Mouse (Mus musculus) E14TG2a.4 (cell line): ENCODE measurements around the gene Stxbp4.

Experiments
- H3K27me3 ChIP-seq: 2 replicates; pipeline ENCODE4 v1.6.1; 2014; ENCODE audit warnings: low read length, control low read depth; ENCODE audit not compliant: insufficient read depth
- H3K36me3 ChIP-seq: 2 replicates; pipeline ENCODE4 v1.6.1; 2014; ENCODE audit warnings: low read length, control low read depth; ENCODE audit not compliant: insufficient read depth
- H3K4me1 ChIP-seq: replicated peaks from 2 replicates; pipeline ENCODE4 v1.6.1; 2014; ENCODE audit warnings: low read depth, low read length, control low read depth
- H3K4me3 ChIP-seq: replicated peaks from 2 replicates; pipeline ENCODE4 v1.5.1; 2014; ENCODE audit warnings: mild to moderate bottlenecking, low read length
- H3K9me3 ChIP-seq: 2 replicates; pipeline ENCODE4 v1.6.1; 2014; ENCODE audit warnings: low read length, control low read depth
- CTCF ChIP-seq: conservative IDR thresholded peaks from 2 replicates; pipeline ENCODE4 v1.5.1; 2014; ENCODE audit warnings: low read length
- NANOG ChIP-seq: IDR thresholded peaks from 2 replicates; pipeline ENCODE4 v1.6.1; 2014; ENCODE audit warnings: borderline replicate concordance, low read length, mixed read lengths
- POU5F1 ChIP-seq: IDR thresholded peaks from 2 replicates; pipeline ENCODE4 v1.6.1; 2014; ENCODE audit warnings: low read length, borderline replicate concordance

The Stxbp4 gene

GRCm38 (mm10) chr11:90595826-90596225, 42.1 kb downstream of the Stxbp4 start:
- Histone ChIP-seq H3K27me3 (no peaks in the 10 kb centered on the region), H3K36me3 (peaks cover 5% of the 10 kb centered on the region; the same call in 1 of the 2 replicates), H3K4me1 (no peaks in the 10 kb centered on the region), H3K9me3 (no peaks in the 10 kb centered on the region), H3K4me3 (no peak overlapping the region)
- TF ChIP-seq POU5F1 (no peak), CTCF (no peak), NANOG (no peak)

GRCm38 (mm10) chr11:90590996-90591395, 46.9 kb downstream of the Stxbp4 start:
- Histone ChIP-seq H3K27me3 (no peaks in the 10 kb centered on the region), H3K4me1 (no peaks in the 10 kb centered on the region), H3K36me3 (no peaks in the 10 kb centered on the region), H3K9me3 (no peaks in the 10 kb centered on the region), H3K4me3 (no peak overlapping the region)
- no peak for TF ChIP-seq NANOG
- TF ChIP-seq CTCF: no peak
- TF ChIP-seq POU5F1: no peak

GRCm38 (mm10) chr11:90586203-90586602, 51.7 kb downstream of the Stxbp4 start:
- H3K4me1 ChIP-seq: no peaks in the 10 kb centered on the region
- TF ChIP-seq NANOG (no peak), POU5F1 (no peak), CTCF (no peak)
- H3K4me3 ChIP-seq: no peak overlapping the region

GRCm38 (mm10) chr11:90585754-90586153, 52.1 kb downstream of the Stxbp4 start:
- Histone ChIP-seq H3K4me3 (no peak overlapping the region), H3K9me3 (no peaks in the 10 kb centered on the region), H3K36me3 (no peaks in the 10 kb centered on the region), H3K4me1 (no peaks in the 10 kb centered on the region), H3K27me3 (no peaks in the 10 kb centered on the region)
- no peak for TF ChIP-seq CTCF
- no peak for TF ChIP-seq POU5F1
- no peak for TF ChIP-seq NANOG

More at GRCm38 (mm10) chr11:90586203-90586602, 51.7 kb downstream of the Stxbp4 start:
- H3K27me3 ChIP-seq: no peaks in the 10 kb centered on the region
- H3K9me3 ChIP-seq: no peaks in the 10 kb centered on the region
- H3K36me3 ChIP-seq: no peaks in the 10 kb centered on the region

DNA sequence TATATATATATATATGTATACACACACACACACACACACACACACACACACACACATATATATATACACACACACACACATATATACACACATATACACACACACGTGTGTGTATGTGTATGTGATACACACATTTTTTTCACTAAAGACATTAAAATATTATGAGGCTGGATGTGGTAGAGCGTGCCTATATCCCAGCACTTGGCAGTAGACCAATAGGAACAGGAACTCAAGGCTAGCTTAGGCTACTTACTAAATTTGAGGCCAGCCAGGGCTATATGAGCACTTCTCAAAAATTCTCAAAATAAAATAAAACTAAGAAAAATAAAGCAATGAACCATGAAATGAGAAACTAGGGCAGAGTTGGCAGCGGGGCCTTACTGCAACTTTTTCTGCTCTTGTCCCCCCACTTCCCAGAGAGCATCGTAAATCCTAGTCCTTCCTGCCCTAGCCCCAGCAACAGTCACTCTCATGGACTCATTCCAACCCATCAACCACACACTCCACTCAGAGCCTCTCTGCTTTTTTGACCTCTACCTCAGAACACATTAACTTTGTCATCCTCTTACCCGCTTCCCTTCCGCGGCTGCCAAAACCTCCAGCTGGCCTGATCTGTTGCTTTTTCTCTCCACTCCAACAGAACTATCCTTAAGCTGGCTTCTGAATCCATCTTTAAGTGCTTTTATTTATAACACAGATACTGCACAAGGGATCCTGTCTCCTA, 60.7 kb downstream of the Stxbp4 start:
- no peaks in the 10 kb centered on the region for H3K4me1 ChIP-seq
- no peaks in the 10 kb centered on the region for H3K27me3 ChIP-seq
- no peaks in the 10 kb centered on the region for H3K36me3 ChIP-seq
- TF ChIP-seq NANOG (no peak), CTCF (no peak), POU5F1 (no peak)
- no peaks in the 10 kb centered on the region for H3K9me3 ChIP-seq
- H3K4me3 ChIP-seq: no peak overlapping the region

- H3K9me3 ChIP-seq: no peaks in the 10 kb centered on the region
- H3K4me1 ChIP-seq: no peaks in the 10 kb centered on the region
- H3K4me3 ChIP-seq: no peak overlapping the region
- H3K27me3 ChIP-seq: no peaks in the 10 kb centered on the region
- TF ChIP-seq POU5F1: no peak
- no peak for TF ChIP-seq CTCF
- no peak for TF ChIP-seq NANOG
- no peaks in the 10 kb centered on the region for H3K36me3 ChIP-seq
Observed at GRCm38 (mm10) chr11:90576282-90576972, 61.5 kb downstream of the Stxbp4 start.

DNA sequence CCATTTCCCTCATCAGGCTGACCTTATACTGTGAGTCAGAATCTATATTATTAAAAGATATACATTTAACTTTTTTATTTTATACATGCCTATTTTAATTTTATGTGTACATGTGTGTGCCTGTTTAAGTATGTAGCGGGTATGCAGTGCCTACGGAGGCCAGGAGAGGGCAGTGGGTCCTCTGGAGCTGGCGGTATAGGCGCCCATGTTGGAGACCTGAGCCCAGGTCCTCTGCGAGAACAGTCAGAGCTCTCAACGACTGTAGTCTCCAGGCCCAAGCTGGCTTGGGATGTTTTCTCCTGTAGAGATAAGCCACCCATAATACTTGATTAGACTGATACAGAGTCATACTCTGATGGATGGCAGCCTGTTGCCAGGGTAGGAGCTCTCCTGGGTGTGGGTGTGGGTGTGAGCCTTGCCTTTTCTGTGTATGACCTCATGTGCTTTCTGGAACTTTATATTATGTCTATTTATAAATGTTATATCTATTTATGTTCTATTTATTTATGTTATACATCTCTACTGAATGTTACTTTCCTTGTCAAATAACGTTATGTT, 62.3 kb downstream of the Stxbp4 start:
- no peaks in the 10 kb centered on the region for H3K9me3 ChIP-seq
- peak; percentile 57 for TF ChIP-seq CTCF
- TF ChIP-seq NANOG: no peak
- H3K36me3 ChIP-seq: no peaks in the 10 kb centered on the region
- H3K27me3 ChIP-seq: no peaks in the 10 kb centered on the region
- H3K4me1 ChIP-seq: no peaks in the 10 kb centered on the region
- no peak overlapping the region for H3K4me3 ChIP-seq

DNA sequence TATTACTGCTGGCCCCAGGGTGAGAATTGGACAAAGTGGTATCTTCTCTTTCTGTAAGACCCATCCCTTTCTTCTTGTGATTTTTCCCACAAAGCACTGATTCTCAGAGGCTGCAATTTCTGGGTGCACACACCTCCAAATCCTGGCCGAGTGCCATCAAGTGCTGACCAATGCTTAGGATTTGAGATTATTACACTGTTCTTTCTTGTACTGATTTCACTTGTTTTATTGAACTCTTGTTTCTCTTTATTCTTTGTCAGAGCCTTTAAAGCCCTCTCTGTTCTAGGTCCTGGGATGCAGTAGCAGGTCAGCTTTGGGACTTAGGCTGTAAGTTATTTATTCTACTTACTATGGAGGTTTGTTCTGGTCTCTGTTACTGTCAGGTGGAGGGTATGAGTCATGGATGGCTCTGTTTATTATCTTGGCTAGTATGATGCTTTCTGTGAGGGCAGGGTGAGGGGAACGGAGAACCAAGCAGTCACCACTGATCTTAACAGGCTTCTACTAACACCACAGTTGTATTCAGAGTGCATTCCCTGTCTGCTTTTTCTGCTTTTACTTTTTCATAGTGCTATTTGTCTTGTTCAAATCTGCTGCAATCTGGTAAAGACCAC, 67.1 kb downstream of the Stxbp4 start:
- Histone ChIP-seq H3K4me1 (no peaks in the 10 kb centered on the region), H3K36me3 (no peaks in the 10 kb centered on the region), H3K9me3 (no peaks in the 10 kb centered on the region), H3K27me3 (no peaks in the 10 kb centered on the region), H3K4me3 (no peak overlapping the region)
- TF ChIP-seq NANOG: no peak
- TF ChIP-seq CTCF: no peak
- no peak for TF ChIP-seq POU5F1
